Mouse (Mus musculus): ENCODE results near the gene Nacad. TPM values are rescaled to one million over a fixed set of nuclear protein-coding genes. Genes with fewer than 3 reads are reported as not detected.

Nacad gene
- total RNA-seq, 2 experiments from 2014 or later, result not detected

Other genes with a start within 250 kb of the Nacad start
- 37.8 and 39.0 TPM in 2 replicates for gene Zmiz2, start 217.0 kb downstream of the Nacad start, total RNA-seq (2015)
- 7.9 and 12.6 TPM in 2 replicates for gene Zmiz2, start 217.0 kb downstream of the Nacad start, total RNA-seq (2017)
- 3,541 and 3,784 TPM in 2 replicates for gene Ppia, start 190.6 kb downstream of the Nacad start, total RNA-seq (2015)
- gene Ppia, start 190.6 kb downstream of the Nacad start, total RNA-seq (2017), result 1,457 and 1,607 TPM in 2 replicates
- gene H2afv, start 161.6 kb downstream of the Nacad start, total RNA-seq (2015), result 235 and 240 TPM in 2 replicates
- gene H2afv, start 161.6 kb downstream of the Nacad start, total RNA-seq (2017), result 173 and 184 TPM in 2 replicates
- gene Purb, start 130.1 kb downstream of the Nacad start, total RNA-seq (2015), result 54.1 and 63.5 TPM in 2 replicates
- gene Purb, start 130.1 kb downstream of the Nacad start, total RNA-seq (2017), result 43.7 and 56.3 TPM in 2 replicates
- 161 and 175 TPM in 2 replicates for gene Myo1g, start 85.1 kb downstream of the Nacad start, total RNA-seq (2015)
- gene Myo1g, start 85.1 kb downstream of the Nacad start, total RNA-seq (2017), result 182 and 197 TPM in 2 replicates
- 32.2 and 32.4 TPM in 2 replicates for gene Ccm2, start 59.2 kb downstream of the Nacad start, total RNA-seq (2015)
- gene Ccm2, start 59.2 kb downstream of the Nacad start, total RNA-seq (2017), result 63.5 and 63.9 TPM in 2 replicates
- gene Tbrg4, start 20.0 kb upstream of the Nacad start, total RNA-seq (2015), result 15.3 and 17.3 TPM in 2 replicates
- 9.4 and 10.6 TPM in 2 replicates for gene Tbrg4, start 20.0 kb upstream of the Nacad start, total RNA-seq (2017)
- gene Wap, start 32.6 kb upstream of the Nacad start, total RNA-seq (2015), result not detected in 2 replicates
- not detected in 2 replicates for gene Wap, start 32.6 kb upstream of the Nacad start, total RNA-seq (2017)
- 0.30 TPM in 1 of 2 replicates, not detected in the other for gene Ramp3, start 52.5 kb upstream of the Nacad start, total RNA-seq (2015)
- 0.11 TPM in 1 of 2 replicates, not detected in the other for gene Ramp3, start 52.5 kb upstream of the Nacad start, total RNA-seq (2017)
- gene Gm11983, start 231.6 kb upstream of the Nacad start, total RNA-seq (2015), result not detected in 2 replicates
- gene Gm11983, start 231.6 kb upstream of the Nacad start, total RNA-seq (2017), result not detected in 2 replicates

Data from megakaryocyte, adult 5-6 weeks (primary cell).